Mouse (Mus musculus): Measurements from ENCODE around the gene Agap1. TPM values are rescaled to one million over a fixed set of nuclear protein-coding genes. Genes with fewer than 3 reads are reported as not detected.

Agap1 gene
- total RNA-seq, 2 experiments from 2014 or later = 292 to 293 TPM

- no peak overlapping the region for H3K27ac ChIP-seq
- H3K4me3 ChIP-seq = no peak overlapping the region
- no peak for DNase-seq (ENCODE audit: low spot score in 2 of 2)
- no peak for TF ChIP-seq CTCF (conservative IDR thresholded peaks at IDR 0.05)
These were observed 463.5 kb downstream of the Agap1 start for GRCm38 (mm10) chr1:89918111-89918510.

GRCm38 (mm10) chr1:89919206-89919605 is 464.6 kb downstream of the Agap1 start:
- TF ChIP-seq CTCF (conservative IDR thresholded peaks at IDR 0.05) = no peak
- no peak for DNase-seq (ENCODE audit: low spot score in 2 of 2)
- no peak overlapping the region for H3K4me3 ChIP-seq
- H3K27ac ChIP-seq = no peak overlapping the region

- no peak for DNase-seq (ENCODE audit: low spot score in 2 of 2)
- peak; percentile 23; the same call in 1 of the 2 replicates for TF ChIP-seq CTCF (conservative IDR thresholded peaks at IDR 0.05)
- H3K27ac ChIP-seq = no peak overlapping the region
- no peak overlapping the region for H3K4me3 ChIP-seq
These were observed 467.2 kb downstream of the Agap1 start for GRCm38 (mm10) chr1:89921806-89922205.

DNA sequence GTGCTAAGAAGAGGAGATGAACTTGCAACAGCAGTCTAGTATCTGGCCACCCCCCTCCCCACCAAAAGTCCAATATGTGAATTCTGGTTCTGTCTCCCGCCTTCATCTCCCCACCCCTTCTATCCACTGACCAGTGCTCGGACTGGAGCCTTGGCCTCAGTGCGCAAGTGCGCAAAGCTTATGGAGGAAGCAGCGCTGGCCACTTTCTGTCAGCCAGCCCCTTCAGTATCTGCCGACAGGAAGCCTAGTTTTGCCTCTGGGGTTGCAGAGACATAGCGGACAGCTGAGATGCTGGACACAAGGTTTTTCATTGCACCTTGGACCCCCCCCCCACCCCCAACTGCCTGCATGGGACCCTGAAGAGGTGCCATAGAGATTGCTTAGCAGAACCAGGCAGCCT is 467.7 kb downstream of the Agap1 start:
- H3K27ac ChIP-seq = no peak overlapping the region
- TF ChIP-seq CTCF (conservative IDR thresholded peaks at IDR 0.05) = no peak
- no peak overlapping the region for H3K4me3 ChIP-seq
- no peak for DNase-seq (ENCODE audit: low spot score in 2 of 2)

DNA sequence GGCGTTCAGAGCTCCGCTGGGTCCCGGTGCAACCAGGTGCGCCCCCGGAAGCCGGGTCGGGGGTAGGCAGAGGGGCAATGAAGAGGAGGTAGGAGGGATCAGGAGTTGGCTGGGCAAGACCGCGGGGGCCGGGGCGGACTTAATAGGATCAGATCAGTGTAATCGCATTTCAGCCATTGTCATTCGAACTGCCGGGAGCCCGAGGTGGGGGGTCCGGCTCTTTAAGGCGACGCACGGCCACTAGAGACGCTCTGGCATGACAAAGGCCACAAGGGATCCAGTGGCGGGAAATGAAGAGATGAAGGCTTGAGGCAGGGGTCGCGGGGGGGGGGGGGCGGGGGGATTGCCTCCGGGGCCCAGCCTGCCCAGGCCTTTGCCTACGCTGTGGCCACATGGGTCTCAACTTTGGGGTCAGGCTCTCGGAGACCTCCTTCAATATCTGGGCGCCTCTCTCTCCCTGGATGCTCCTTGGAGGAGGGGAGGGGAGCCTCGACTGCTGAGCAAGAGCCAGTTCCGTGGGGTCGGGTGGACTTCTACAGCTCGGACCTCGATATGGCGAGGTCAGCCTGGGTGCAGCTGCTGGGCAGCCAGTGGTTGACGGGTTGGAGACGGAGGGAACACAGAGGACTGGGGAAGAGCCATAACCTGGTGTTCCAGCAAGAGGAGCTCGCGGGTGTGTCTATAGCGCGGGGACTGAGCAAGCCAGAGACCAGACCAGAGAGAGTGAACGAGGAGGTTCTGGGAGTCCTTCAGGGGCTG is 468.5 kb downstream of the Agap1 start:
- no peak for DNase-seq (ENCODE audit: low spot score in 2 of 2)
- TF ChIP-seq CTCF (conservative IDR thresholded peaks at IDR 0.05) = no peak
- Histone ChIP-seq H3K27ac (no peak overlapping the region), H3K4me3 (no peak overlapping the region)

DNA sequence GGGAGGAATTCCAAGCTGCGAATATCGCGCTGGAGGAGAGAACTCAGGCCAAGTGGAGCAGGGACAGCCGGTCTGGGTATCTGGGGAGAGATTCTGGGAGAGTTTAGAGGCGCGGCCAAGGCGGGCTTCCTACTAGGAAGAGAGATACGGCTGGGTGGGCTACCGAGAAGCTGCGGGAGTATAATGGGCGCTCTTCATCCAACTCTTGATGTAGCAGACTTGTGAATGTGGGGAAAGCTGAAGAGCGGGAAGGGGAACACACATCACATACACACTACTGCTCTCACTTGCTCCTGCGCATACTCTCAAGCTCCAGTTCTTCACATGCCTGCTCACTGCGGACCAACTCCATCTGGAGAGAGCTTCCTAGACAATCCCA is 469.0 kb downstream of the Agap1 start:
- no peak overlapping the region for H3K4me3 ChIP-seq
- H3K27ac ChIP-seq = no peak overlapping the region
- TF ChIP-seq CTCF (conservative IDR thresholded peaks at IDR 0.05) = no peak
- no peak for DNase-seq (ENCODE audit: low spot score in 2 of 2)

GRCm38 (mm10) chr1:89925501-89926190 is 471.0 kb downstream of the Agap1 start:
- DNase-seq (ENCODE audit: low spot score in 2 of 2) = no peak
- Histone ChIP-seq H3K4me3 (no peak overlapping the region), H3K27ac (no peak overlapping the region)
- no peak for TF ChIP-seq CTCF (conservative IDR thresholded peaks at IDR 0.05)

DNA sequence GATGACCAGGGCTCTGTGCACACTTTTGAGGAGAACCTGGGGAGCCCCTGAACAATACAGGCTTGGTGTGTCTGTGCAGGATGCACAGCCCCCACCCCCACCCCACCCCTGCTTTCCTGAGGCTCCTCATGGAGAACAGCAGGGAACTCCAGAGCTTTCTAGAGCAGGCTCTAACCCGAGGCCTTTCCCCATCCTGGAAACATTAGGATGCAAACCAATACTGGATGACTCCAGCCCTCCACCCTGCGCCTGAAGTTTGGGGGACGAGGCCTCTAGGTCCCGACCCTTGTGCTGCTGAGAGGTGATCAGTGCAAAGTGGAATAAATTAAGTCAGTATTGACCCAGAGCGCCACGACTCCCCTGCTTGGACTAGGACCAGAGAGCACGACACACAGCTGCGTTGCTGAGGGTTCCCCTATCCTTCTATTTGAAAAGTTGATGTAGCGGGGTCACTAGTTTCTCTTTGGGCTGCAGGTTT is 472.0 kb downstream of the Agap1 start:
- Histone ChIP-seq H3K4me3 (no peak overlapping the region), H3K27ac (no peak overlapping the region)
- TF ChIP-seq CTCF (conservative IDR thresholded peaks at IDR 0.05) = no peak
- no peak for DNase-seq (ENCODE audit: low spot score in 2 of 2)

DNA sequence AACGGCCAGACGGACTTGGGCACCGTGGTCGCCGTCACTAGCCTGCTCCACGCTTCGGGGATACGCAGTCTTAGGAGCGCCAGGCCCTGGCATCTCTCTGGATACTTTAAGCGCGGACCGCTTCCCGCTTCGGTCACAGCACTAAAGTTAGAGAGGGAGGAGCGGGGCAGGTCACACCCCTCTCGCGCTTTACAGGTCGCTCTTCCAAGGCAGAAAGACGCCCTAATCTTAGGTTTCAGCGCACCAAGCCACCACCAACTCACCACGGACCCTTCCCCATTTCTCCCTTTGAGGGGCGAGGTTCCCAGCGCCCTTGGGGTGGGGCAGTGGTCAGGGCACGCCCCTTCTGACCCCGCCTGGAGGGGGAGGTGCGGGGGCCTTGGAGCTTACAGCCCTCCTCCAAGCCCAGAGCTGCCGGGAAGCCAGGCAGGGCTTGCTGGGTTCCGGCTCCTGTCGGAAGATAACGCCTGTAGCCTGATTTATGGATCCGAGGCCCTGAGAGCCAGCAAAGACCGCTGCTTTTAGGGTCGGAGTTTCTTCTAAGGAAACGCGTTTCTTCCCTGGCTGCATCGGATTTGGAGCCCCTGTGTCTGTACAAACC is 472.6 kb downstream of the Agap1 start:
- DNase-seq (ENCODE audit: low spot score in 2 of 2) = no peak
- Histone ChIP-seq H3K27ac (no peak overlapping the region), H3K4me3 (no peak overlapping the region; the same call in 1 of the 2 replicates)
- TF ChIP-seq CTCF (conservative IDR thresholded peaks at IDR 0.05) = no peak

DNA sequence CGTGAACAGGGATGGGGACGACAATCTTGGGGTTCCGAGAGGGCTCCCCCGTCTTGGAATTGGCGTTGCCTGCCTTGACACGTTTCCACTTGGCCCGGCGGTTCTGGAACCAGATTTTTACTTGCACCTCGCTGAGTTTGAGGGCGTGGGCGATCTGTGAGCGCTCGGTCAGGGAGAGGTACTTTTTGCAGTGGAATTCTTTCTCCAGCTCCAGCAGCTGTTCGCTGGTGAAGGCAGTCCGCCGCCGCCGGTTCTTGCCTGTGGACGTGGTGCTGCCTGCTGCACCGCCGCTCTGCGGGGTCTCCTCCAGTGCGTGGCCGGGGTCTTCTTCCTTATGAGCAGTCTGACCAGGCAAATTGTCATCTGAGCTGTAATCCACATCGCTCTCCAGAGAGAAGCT is 474.1 kb downstream of the Agap1 start:
- H3K4me3 ChIP-seq = no peak overlapping the region
- H3K27ac ChIP-seq = no peak overlapping the region
- no peak for DNase-seq (ENCODE audit: low spot score in 2 of 2)
- TF ChIP-seq CTCF (conservative IDR thresholded peaks at IDR 0.05) = no peak

- no peak for DNase-seq (ENCODE audit: low spot score in 2 of 2)
- no peak for TF ChIP-seq CTCF (conservative IDR thresholded peaks at IDR 0.05)
- no peak overlapping the region for H3K4me3 ChIP-seq
- H3K27ac ChIP-seq = no peak overlapping the region
These were observed 474.6 kb downstream of the Agap1 start for GRCm38 (mm10) chr1:89929181-89929580.

- no peak for TF ChIP-seq CTCF (conservative IDR thresholded peaks at IDR 0.05)
- H3K27ac ChIP-seq = no peak overlapping the region
- DNase-seq (ENCODE audit: low spot score in 2 of 2) = no peak
- peak overlapping the region; percentile 32; the same call in 1 of the 2 replicates for H3K4me3 ChIP-seq
These were observed 475.3 kb downstream of the Agap1 start for GRCm38 (mm10) chr1:89929721-89930505.

DNA sequence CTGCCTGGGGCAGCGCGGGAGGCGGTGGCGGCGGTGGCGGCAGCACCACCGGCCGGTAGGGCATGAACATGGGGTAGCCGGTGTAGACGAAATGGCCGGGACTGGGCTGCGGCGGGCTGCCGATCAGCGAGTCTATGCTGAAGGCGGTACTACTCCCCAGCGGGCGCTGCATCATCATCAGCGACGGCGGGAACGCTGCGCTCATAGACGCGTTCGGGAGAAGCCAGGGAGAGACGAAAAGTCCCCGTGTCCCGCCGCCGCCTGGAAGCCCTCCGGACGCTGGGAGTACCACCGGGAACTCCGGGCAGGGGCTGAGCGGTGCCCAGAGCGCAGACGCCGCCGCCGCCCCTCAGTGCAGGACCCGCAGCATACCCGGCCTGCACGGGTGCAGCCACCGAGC is 475.9 kb downstream of the Agap1 start:
- H3K4me3 ChIP-seq = peak overlapping the region; percentile 32; the same call in 1 of the 2 replicates
- no peak for DNase-seq (ENCODE audit: low spot score in 2 of 2)
- no peak overlapping the region for H3K27ac ChIP-seq
- TF ChIP-seq CTCF (conservative IDR thresholded peaks at IDR 0.05) = no peak
